Mouse (Mus musculus): Measurements from ENCODE around the gene Cenpv. TPM values are rescaled to one million over a fixed set of nuclear protein-coding genes. Genes with fewer than 3 reads are reported as not detected.

Gene Cenpv
- total and polyA plus RNA-seq, 2 experiments from 2014 or later: 13.1 to 19.1 TPM

- Histone ChIP-seq H3K27me3 (ENCODE audit: control insufficient read depth, insufficient read depth, low read length) (no peaks in the 10 kb centered on the region), H3K27ac (ENCODE audit: low read depth) (no peak overlapping the region), H3K9ac (replicated peaks; ENCODE audit: low read depth, low read length) (no peak overlapping the region), H3K9me3 (replicated peaks; ENCODE audit: control insufficient read depth, low read length) (no peaks in the 10 kb centered on the region), H3K4me3 (ENCODE audit: low read depth, low read length) (no peak overlapping the region), H3K4me2 (ENCODE audit: low read depth, low read length) (no peak overlapping the region), H3K4me1 (ENCODE audit: control insufficient read depth, insufficient read depth) (no peaks in the 10 kb centered on the region), H3K36me3 (replicated peaks; ENCODE audit: control insufficient read depth, insufficient read depth, low read length) (no peaks in the 10 kb centered on the region)
- ATAC-seq (ENCODE audit: insufficient read depth, low read depth) (no peak), DNase-seq (ENCODE audit: low spot score) (no peak)
- TF ChIP-seq EP300 (IDR thresholded peaks at IDR 0.05; ENCODE audit: low read depth) (no peak), CTCF (IDR thresholded peaks at IDR 0.05; ENCODE audit: low read depth) (no peak)
- 38% methylated on average over 1 of the region's 1 CpGs for WGBS
Measured at GRCm38 (mm10) chr11:62566211-62566610, 27.1 kb upstream of the Cenpv start.

GRCm38 (mm10) chr11:62565747-62566146 is 26.7 kb upstream of the Cenpv start:
- no peak overlapping the region for H3K4me2 ChIP-seq (ENCODE audit: low read depth, low read length)
- no peaks in the 10 kb centered on the region for H3K27me3 ChIP-seq (ENCODE audit: control insufficient read depth, insufficient read depth, low read length)
- H3K9ac ChIP-seq (replicated peaks; ENCODE audit: low read depth, low read length): no peak overlapping the region
- peak; percentile 20; the same call in 1 of the 2 replicates for ATAC-seq (ENCODE audit: insufficient read depth, low read depth)
- H3K27ac ChIP-seq (ENCODE audit: low read depth): no peak overlapping the region
- no peak overlapping the region for H3K4me3 ChIP-seq (ENCODE audit: low read depth, low read length)
- H3K9me3 ChIP-seq (replicated peaks; ENCODE audit: control insufficient read depth, low read length): no peaks in the 10 kb centered on the region
- DNase-seq (ENCODE audit: low spot score): no peak
- no peaks in the 10 kb centered on the region for H3K36me3 ChIP-seq (replicated peaks; ENCODE audit: control insufficient read depth, insufficient read depth, low read length)
- TF ChIP-seq EP300 (IDR thresholded peaks at IDR 0.05; ENCODE audit: low read depth): no peak
- no peaks in the 10 kb centered on the region for H3K4me1 ChIP-seq (ENCODE audit: control insufficient read depth, insufficient read depth)
- WGBS: 54% methylated on average over 7 of the region's 7 CpGs

GRCm38 (mm10) chr11:62563590-62563989 is 24.5 kb upstream of the Cenpv start:
- ATAC-seq (ENCODE audit: insufficient read depth, low read depth): no peak
- H3K27me3 ChIP-seq (ENCODE audit: control insufficient read depth, insufficient read depth, low read length): no peaks in the 10 kb centered on the region
- no peak overlapping the region for H3K27ac ChIP-seq (ENCODE audit: low read depth)
- no peaks in the 10 kb centered on the region for H3K4me1 ChIP-seq (ENCODE audit: control insufficient read depth, insufficient read depth)
- no peak overlapping the region for H3K4me2 ChIP-seq (ENCODE audit: low read depth, low read length)
- H3K9ac ChIP-seq (replicated peaks; ENCODE audit: low read depth, low read length): no peak overlapping the region
- DNase-seq (ENCODE audit: low spot score): no peak
- no peaks in the 10 kb centered on the region for H3K36me3 ChIP-seq (replicated peaks; ENCODE audit: control insufficient read depth, insufficient read depth, low read length)
- TF ChIP-seq EP300 (IDR thresholded peaks at IDR 0.05; ENCODE audit: low read depth) (no peak), CTCF (IDR thresholded peaks at IDR 0.05; ENCODE audit: low read depth) (no peak)
- H3K4me3 ChIP-seq (ENCODE audit: low read depth, low read length): no peak overlapping the region
- no peaks in the 10 kb centered on the region for H3K9me3 ChIP-seq (replicated peaks; ENCODE audit: control insufficient read depth, low read length)
- WGBS: 80% methylated on average over 2 of the region's 2 CpGs

- Histone ChIP-seq H3K36me3 (replicated peaks; ENCODE audit: control insufficient read depth, insufficient read depth, low read length) (no peaks in the 10 kb centered on the region), H3K9me3 (replicated peaks; ENCODE audit: control insufficient read depth, low read length) (no peaks in the 10 kb centered on the region), H3K4me1 (ENCODE audit: control insufficient read depth, insufficient read depth) (no peaks in the 10 kb centered on the region), H3K4me2 (ENCODE audit: low read depth, low read length) (peak overlapping the region; percentile 68), H3K27me3 (ENCODE audit: control insufficient read depth, insufficient read depth, low read length) (no peaks in the 10 kb centered on the region), H3K4me3 (ENCODE audit: low read depth, low read length) (peak overlapping the region; percentile 45), H3K27ac (ENCODE audit: low read depth) (no peak overlapping the region), H3K9ac (replicated peaks; ENCODE audit: low read depth, low read length) (peak overlapping the region; percentile 33; the same call in 1 of the 2 replicates)
- ATAC-seq (ENCODE audit: insufficient read depth, low read depth) (peak; percentile 40; the same call in 1 of the 2 replicates), DNase-seq (ENCODE audit: low spot score) (no peak)
- WGBS: 19% methylated on average over 43 of the region's 43 CpGs
- TF ChIP-seq CTCF (IDR thresholded peaks at IDR 0.05; ENCODE audit: low read depth) (no peak), EP300 (IDR thresholded peaks at IDR 0.05; ENCODE audit: low read depth) (no peak)
Measured at GRCm38 (mm10) chr11:62560463-62561016, 21.5 kb upstream of the Cenpv start.

GRCm38 (mm10) chr11:62558961-62559646 is 20.0 kb upstream of the Cenpv start:
- DNase-seq (ENCODE audit: low spot score) (no peak), ATAC-seq (ENCODE audit: insufficient read depth, low read depth) (peak; percentile 64; the same call in 1 of the 2 replicates)
- Histone ChIP-seq H3K9ac (replicated peaks; ENCODE audit: low read depth, low read length) (no peak overlapping the region), H3K27me3 (ENCODE audit: control insufficient read depth, insufficient read depth, low read length) (no peaks in the 10 kb centered on the region), H3K4me3 (ENCODE audit: low read depth, low read length) (no peak overlapping the region), H3K9me3 (replicated peaks; ENCODE audit: control insufficient read depth, low read length) (no peaks in the 10 kb centered on the region), H3K27ac (ENCODE audit: low read depth) (no peak overlapping the region), H3K36me3 (replicated peaks; ENCODE audit: control insufficient read depth, insufficient read depth, low read length) (peaks cover 7% of the 10 kb centered on the region), H3K4me2 (ENCODE audit: low read depth, low read length) (no peak overlapping the region), H3K4me1 (ENCODE audit: control insufficient read depth, insufficient read depth) (peaks cover 11% of the 10 kb centered on the region)
- no peak for TF ChIP-seq EP300 (IDR thresholded peaks at IDR 0.05; ENCODE audit: low read depth)
- TF ChIP-seq CTCF (IDR thresholded peaks at IDR 0.05; ENCODE audit: low read depth): no peak
- WGBS: 30% methylated on average over 6 of the region's 6 CpGs
